Mouse (Mus musculus): ENCODE data around the gene 3110009E18Rik. TPM values are rescaled to one million over a fixed set of nuclear protein-coding genes. Genes with fewer than 3 reads are reported as not detected.

3110009E18Rik gene
- polyA plus RNA-seq, 1 experiment from 2014 or later, result 11.9 TPM

DNA sequence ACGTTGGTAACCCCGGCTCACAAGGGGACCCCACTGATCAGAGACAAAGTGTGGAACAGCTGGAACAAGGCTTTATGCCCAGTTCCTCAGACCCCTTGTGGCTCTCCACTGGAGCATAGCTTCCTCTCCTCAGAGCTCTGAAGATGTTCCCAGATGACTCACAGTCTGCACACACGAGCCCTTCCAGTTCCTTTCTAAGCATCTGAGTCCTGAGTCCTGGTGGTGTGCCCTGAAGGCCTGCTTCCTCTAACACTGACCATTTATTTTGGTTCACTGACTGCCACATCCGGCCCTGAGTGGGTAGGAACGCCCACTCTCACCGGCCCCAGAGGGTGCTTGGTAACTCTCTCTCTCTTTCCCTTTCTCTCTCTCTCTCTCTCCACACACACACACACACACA is 21.5 kb upstream of the 3110009E18Rik start:
- Histone ChIP-seq H3K36me3 (ENCODE audit: control insufficient read depth, insufficient read depth, low read length) (no peaks in the 10 kb centered on the region), H3K27me3 (ENCODE audit: control insufficient read depth, insufficient read depth, low read length) (no peaks in the 10 kb centered on the region), H3K4me3 (replicated peaks; ENCODE audit: low read length) (no peak overlapping the region), H3K4me1 (ENCODE audit: control insufficient read depth, insufficient read depth, low read length) (no peaks in the 10 kb centered on the region), H3K4me2 (ENCODE audit: low read depth, low read length) (no peak overlapping the region), H3K27ac (ENCODE audit: low read length) (no peak overlapping the region), H3K9me3 (replicated peaks; ENCODE audit: control insufficient read depth, low read length) (no peaks in the 10 kb centered on the region), H3K9ac (ENCODE audit: low read length) (no peak overlapping the region)
- ATAC-seq (ENCODE audit: insufficient read depth, low FRiP score), result no peak
- 54% methylated on average over 6 of the region's 6 CpGs for WGBS

- H3K9me3 ChIP-seq (replicated peaks; ENCODE audit: control insufficient read depth, low read length), result no peaks in the 10 kb centered on the region
- H3K4me2 ChIP-seq (ENCODE audit: low read depth, low read length), result no peak overlapping the region
- 80% methylated on average over 8 of the region's 8 CpGs for WGBS
- H3K27ac ChIP-seq (ENCODE audit: low read length), result no peak overlapping the region
- H3K36me3 ChIP-seq (ENCODE audit: control insufficient read depth, insufficient read depth, low read length), result no peaks in the 10 kb centered on the region
- no peaks in the 10 kb centered on the region for H3K4me1 ChIP-seq (ENCODE audit: control insufficient read depth, insufficient read depth, low read length)
- no peak overlapping the region for H3K4me3 ChIP-seq (replicated peaks; ENCODE audit: low read length)
- ATAC-seq (ENCODE audit: insufficient read depth, low FRiP score), result no peak
- H3K27me3 ChIP-seq (ENCODE audit: control insufficient read depth, insufficient read depth, low read length), result no peaks in the 10 kb centered on the region
- H3K9ac ChIP-seq (ENCODE audit: low read length), result no peak overlapping the region; the same call in 1 of the 2 replicates
Measured at GRCm38 (mm10) chr1:120100456-120101226, 20.3 kb upstream of the 3110009E18Rik start.

DNA sequence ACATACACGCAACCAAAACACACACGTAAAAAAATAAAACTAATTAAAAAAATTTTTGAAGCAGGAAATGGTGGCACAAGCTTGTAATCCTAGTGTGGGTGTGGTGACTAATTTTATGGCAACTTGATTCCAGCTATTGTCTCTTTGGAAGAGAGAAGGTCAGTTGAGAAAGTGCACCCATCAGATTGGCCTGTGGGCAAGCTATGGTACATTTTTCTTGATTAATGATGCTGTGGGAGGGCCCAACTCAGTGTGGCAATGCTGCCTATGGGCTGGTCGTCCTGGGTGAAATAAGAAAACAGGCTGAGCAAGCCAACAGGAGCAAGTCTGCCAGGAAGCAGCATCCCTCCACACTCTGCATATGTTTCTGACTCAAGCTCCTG is 19.8 kb upstream of the 3110009E18Rik start:
- H3K36me3 ChIP-seq (ENCODE audit: control insufficient read depth, insufficient read depth, low read length), result no peaks in the 10 kb centered on the region
- H3K27ac ChIP-seq (ENCODE audit: low read length), result no peak overlapping the region
- ATAC-seq (ENCODE audit: insufficient read depth, low FRiP score), result no peak
- WGBS, result 77% methylated on average over 3 of the region's 3 CpGs
- no peaks in the 10 kb centered on the region for H3K4me1 ChIP-seq (ENCODE audit: control insufficient read depth, insufficient read depth, low read length)
- H3K4me3 ChIP-seq (replicated peaks; ENCODE audit: low read length), result no peak overlapping the region
- H3K4me2 ChIP-seq (ENCODE audit: low read depth, low read length), result no peak overlapping the region
- H3K27me3 ChIP-seq (ENCODE audit: control insufficient read depth, insufficient read depth, low read length), result no peaks in the 10 kb centered on the region
- H3K9ac ChIP-seq (ENCODE audit: low read length), result no peak overlapping the region
- no peaks in the 10 kb centered on the region for H3K9me3 ChIP-seq (replicated peaks; ENCODE audit: control insufficient read depth, low read length)

DNA sequence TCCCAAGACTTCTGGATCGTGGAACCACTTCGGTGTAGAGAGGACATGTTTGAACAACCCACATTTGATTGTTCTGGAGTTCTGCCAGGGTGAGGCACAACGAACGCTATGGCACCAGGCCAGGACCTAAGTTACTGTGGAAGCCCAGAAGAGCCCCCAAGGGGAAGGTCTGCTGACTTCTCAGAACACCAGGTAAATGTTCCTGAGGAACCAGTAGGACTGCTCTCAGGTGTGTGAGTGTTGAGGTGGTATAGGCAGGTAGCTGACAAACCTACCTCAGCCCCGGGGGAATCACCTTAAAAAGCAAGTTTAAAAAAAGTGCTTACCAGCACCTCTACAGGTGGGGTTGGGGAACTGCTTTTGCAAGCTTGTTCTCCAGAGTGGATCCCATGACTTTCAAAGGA is 15.4 kb upstream of the 3110009E18Rik start:
- ATAC-seq (ENCODE audit: insufficient read depth, low FRiP score), result peak; percentile 84; the same call in 1 of the 2 replicates
- Histone ChIP-seq H3K27me3 (ENCODE audit: control insufficient read depth, insufficient read depth, low read length) (no peaks in the 10 kb centered on the region), H3K36me3 (ENCODE audit: control insufficient read depth, insufficient read depth, low read length) (no peaks in the 10 kb centered on the region)

GRCm38 (mm10) chr1:120109741-120110432 is 11.1 kb upstream of the 3110009E18Rik start:
- WGBS, result 86% methylated on average over 19 of the region's 19 CpGs
- Histone ChIP-seq H3K36me3 (ENCODE audit: control insufficient read depth, insufficient read depth, low read length) (peaks cover 14% of the 10 kb centered on the region), H3K9me3 (replicated peaks; ENCODE audit: control insufficient read depth, low read length) (peaks cover 5% of the 10 kb centered on the region; the same call in 1 of the 2 replicates), H3K9ac (ENCODE audit: low read length) (no peak overlapping the region), H3K4me2 (ENCODE audit: low read depth, low read length) (no peak overlapping the region), H3K4me1 (ENCODE audit: control insufficient read depth, insufficient read depth, low read length) (no peaks in the 10 kb centered on the region), H3K27ac (ENCODE audit: low read length) (no peak overlapping the region), H3K27me3 (ENCODE audit: control insufficient read depth, insufficient read depth, low read length) (no peaks in the 10 kb centered on the region), H3K4me3 (replicated peaks; ENCODE audit: low read length) (no peak overlapping the region)
- ATAC-seq (ENCODE audit: insufficient read depth, low FRiP score), result no peak

More for the DNA sequence above, 15.4 kb upstream of the 3110009E18Rik start:
- H3K4me2 ChIP-seq (ENCODE audit: low read depth, low read length), result no peak overlapping the region
- 52% methylated on average over 5 of the region's 5 CpGs for WGBS
- no peak overlapping the region for H3K4me3 ChIP-seq (replicated peaks; ENCODE audit: low read length)
- H3K27ac ChIP-seq (ENCODE audit: low read length), result peak overlapping the region; percentile 29; the same call in 1 of the 2 replicates
- no peak overlapping the region for H3K9ac ChIP-seq (ENCODE audit: low read length)
- no peaks in the 10 kb centered on the region for H3K9me3 ChIP-seq (replicated peaks; ENCODE audit: control insufficient read depth, low read length)
- H3K4me1 ChIP-seq (ENCODE audit: control insufficient read depth, insufficient read depth, low read length), result no peaks in the 10 kb centered on the region

DNA sequence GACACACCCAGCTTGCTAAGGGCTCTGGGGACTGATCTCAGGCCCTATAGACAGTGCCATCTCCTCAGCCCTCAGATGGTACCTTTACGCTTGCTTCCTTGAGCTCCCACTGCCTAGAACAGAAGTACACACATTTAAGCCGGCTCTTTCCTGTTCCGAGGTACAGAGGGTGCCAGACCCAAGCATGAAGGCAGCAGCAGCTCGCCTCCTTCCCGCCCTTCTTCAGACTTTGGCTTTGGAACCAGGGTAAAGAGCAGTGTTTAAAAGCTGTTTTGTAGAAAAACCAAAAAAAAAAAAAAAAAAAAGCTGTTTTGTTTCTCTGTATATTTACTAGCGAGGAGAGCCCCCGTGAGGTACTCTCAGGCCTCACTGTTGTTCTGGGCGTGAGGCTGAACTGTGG is 9.2 kb upstream of the 3110009E18Rik start:
- no peak overlapping the region for H3K4me3 ChIP-seq (replicated peaks; ENCODE audit: low read length)
- 88% methylated on average over 8 of the region's 8 CpGs for WGBS
- H3K9me3 ChIP-seq (replicated peaks; ENCODE audit: control insufficient read depth, low read length), result peaks cover 5% of the 10 kb centered on the region; the same call in 1 of the 2 replicates
- H3K36me3 ChIP-seq (ENCODE audit: control insufficient read depth, insufficient read depth, low read length), result peaks cover 27% of the 10 kb centered on the region
- no peaks in the 10 kb centered on the region for H3K4me1 ChIP-seq (ENCODE audit: control insufficient read depth, insufficient read depth, low read length)
- H3K27me3 ChIP-seq (ENCODE audit: control insufficient read depth, insufficient read depth, low read length), result no peaks in the 10 kb centered on the region
- no peak overlapping the region for H3K9ac ChIP-seq (ENCODE audit: low read length)
- ATAC-seq (ENCODE audit: insufficient read depth, low FRiP score), result no peak
- no peak overlapping the region for H3K4me2 ChIP-seq (ENCODE audit: low read depth, low read length)
- no peak overlapping the region for H3K27ac ChIP-seq (ENCODE audit: low read length)

DNA sequence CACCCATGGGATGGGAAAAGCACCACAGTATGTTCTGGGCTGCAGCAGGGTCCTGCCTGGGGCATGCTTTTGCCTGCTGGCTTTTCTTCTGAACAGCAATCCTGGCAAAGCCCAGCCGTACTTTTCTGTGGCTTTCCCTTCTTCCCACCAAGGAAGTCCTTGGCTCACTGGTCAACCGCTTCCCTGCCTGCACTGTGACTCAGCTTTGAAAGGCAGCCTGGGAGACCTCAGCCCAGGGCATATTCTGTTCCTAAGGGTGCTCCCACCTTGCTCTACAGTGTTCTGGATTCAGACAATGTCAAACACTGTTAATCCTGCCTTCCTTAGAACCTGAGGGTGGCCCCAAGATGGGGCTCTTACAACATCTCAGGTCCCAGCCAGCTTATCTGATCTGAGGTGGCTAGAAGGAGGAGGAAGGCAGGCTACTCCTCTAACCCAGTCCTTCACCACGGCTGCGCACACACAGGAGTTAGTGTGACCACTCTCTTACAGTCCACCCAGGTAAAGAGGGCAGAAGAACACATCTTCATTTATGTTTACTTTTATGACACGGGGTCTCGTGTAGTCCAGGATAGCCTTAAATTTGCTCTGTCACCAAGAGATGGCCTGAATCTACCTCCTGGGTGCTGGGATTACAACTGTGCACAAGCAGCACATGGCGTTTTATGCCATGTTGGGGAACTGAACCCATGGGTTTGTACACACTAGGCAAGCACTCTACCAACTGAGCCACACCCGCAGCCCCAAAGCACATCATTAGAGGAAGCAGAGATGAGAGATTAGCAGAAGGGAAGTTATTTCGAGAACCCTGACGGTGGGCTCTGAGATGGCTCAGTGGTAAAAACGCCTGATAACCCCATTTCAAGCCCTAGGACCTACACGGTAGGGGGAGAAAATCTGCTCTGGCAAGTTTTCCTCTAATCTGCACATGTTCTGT is 8.5 kb upstream of the 3110009E18Rik start:
- Histone ChIP-seq H3K4me1 (ENCODE audit: control insufficient read depth, insufficient read depth, low read length) (no peaks in the 10 kb centered on the region), H3K36me3 (ENCODE audit: control insufficient read depth, insufficient read depth, low read length) (peaks cover 27% of the 10 kb centered on the region), H3K4me3 (replicated peaks; ENCODE audit: low read length) (no peak overlapping the region), H3K27me3 (ENCODE audit: control insufficient read depth, insufficient read depth, low read length) (no peaks in the 10 kb centered on the region), H3K9ac (ENCODE audit: low read length) (no peak overlapping the region), H3K4me2 (ENCODE audit: low read depth, low read length) (no peak overlapping the region), H3K27ac (ENCODE audit: low read length) (peak overlapping the region; percentile 24; the same call in 1 of the 2 replicates), H3K9me3 (replicated peaks; ENCODE audit: control insufficient read depth, low read length) (peaks cover 5% of the 10 kb centered on the region; the same call in 1 of the 2 replicates)
- WGBS, result 78% methylated on average over 12 of the region's 12 CpGs
- no peak for ATAC-seq (ENCODE audit: insufficient read depth, low FRiP score)

DNA sequence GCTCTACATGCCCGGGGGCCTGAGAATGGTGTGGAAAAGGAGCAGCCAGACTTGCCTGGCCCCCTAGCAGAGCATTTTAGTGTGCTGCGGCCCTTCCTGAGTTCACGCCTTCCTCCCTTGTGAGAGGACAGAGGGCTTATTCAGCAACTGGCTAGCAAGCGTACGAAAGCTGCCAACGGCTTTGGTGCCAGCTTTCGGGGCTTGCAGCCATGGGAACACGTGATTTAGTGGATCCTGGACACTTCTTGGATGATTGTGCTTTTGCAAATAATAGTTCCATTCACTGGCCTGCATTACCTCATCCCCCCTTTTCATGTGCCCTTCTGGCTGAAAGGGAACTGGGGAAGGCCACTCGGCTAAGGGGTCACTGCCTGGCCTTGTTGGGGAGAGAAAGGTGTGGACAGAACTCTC is 5.3 kb upstream of the 3110009E18Rik start:
- H3K27ac ChIP-seq (ENCODE audit: low read length), result no peak overlapping the region
- WGBS, result 85% methylated on average over 9 of the region's 9 CpGs
- H3K4me3 ChIP-seq (replicated peaks; ENCODE audit: low read length), result no peak overlapping the region
- peaks cover 22% of the 10 kb centered on the region for H3K4me1 ChIP-seq (ENCODE audit: control insufficient read depth, insufficient read depth, low read length)
- H3K36me3 ChIP-seq (ENCODE audit: control insufficient read depth, insufficient read depth, low read length), result peaks cover 27% of the 10 kb centered on the region
- no peak overlapping the region for H3K9ac ChIP-seq (ENCODE audit: low read length)
- H3K4me2 ChIP-seq (ENCODE audit: low read depth, low read length), result no peak overlapping the region
- 0 out of 2 replicates have a peak, but pooled peaks have one; percentile 7 for ATAC-seq (ENCODE audit: insufficient read depth, low FRiP score)
- H3K27me3 ChIP-seq (ENCODE audit: control insufficient read depth, insufficient read depth, low read length), result no peaks in the 10 kb centered on the region
- H3K9me3 ChIP-seq (replicated peaks; ENCODE audit: control insufficient read depth, low read length), result peaks cover 5% of the 10 kb centered on the region; the same call in 1 of the 2 replicates
